Mouse (Mus musculus): ENCODE data around the gene Trpm3.

DNA sequence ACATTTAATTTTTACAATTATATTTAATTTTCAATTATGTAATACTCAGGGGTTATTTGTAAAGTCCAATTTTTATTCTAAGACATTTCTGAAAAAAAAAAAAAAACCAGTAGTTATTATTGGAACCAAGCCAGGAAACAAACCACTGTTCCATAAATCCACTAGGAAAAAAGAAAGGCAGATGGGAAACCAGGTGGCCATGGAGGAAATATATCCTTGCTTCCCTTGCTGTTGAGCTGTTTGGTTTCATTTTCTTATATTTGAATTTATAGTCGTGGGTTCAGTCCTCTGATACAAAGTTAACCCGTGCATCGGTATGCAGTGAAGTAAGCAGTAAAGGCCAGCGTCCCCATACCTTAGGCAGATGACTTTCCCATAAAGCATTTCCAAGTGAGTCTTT, 720.8 kb downstream of the Trpm3 start:
- TF ChIP-seq POLR2A (IDR thresholded peaks at IDR 0.05; ENCODE audit: control insufficient read depth, low read depth, low read length) (no peak), CTCF (IDR thresholded peaks at IDR 0.05; ENCODE audit: control insufficient read depth, insufficient read depth, insufficient replicate concordance, low read depth, low read length) (no peak)
